Mouse (Mus musculus) stomach, postnatal 0 days (tissue): ENCODE data around the gene Cntln.

ENCODE experiments used
- CTCF ChIP-seq: IDR thresholded peaks from 2 replicates; pipeline ENCODE4 v1.5.1; 2016; ENCODE audit warnings: antibody characterized with exemption, low read depth, mild to moderate bottlenecking, moderate library complexity
- EP300 ChIP-seq: optimal IDR thresholded peaks from 2 replicates; pipeline ENCODE3; 2016; ENCODE audit warnings: antibody characterized with exemption

DNA sequence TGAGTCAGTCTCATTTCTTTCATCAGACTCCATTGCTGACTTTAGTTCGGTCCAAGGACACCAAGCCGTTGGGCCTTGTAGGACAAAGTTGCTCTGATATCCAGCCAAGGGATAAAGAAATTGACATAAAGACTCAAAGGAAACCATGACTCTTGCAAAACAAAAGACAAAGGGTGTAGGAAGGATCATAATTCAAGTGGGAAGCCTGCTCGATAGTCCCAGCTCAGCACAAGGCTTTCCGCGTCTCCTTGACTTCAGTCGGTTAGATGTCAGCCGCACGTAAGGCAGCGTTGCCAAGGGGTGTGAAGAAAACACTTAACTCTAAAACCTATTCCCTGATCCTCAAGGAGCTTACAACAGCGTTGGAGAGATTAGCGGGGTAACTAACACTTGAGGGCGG lies 463 bp upstream of the Cntln start:
- TF ChIP-seq CTCF (no peak), EP300 (no peak)
